Mouse (Mus musculus) thymus, adult 2 months (tissue): ENCODE data around the gene Ube2i. TPM values are rescaled to one million over a fixed set of nuclear protein-coding genes. Genes with fewer than 3 reads are reported as not detected.
"Not testable (repeated sequence)": the region's sequence is repeated elsewhere in the genome, so short reads cannot be mapped to it uniquely, and the experiment has no call there.

ENCODE experiments used
- DNase-seq: peaks from one replicate; pipeline ENCODE4 v3.0.0; 2021
- H3K27ac ChIP-seq: fragments of 200-500 bp; 2 replicates; pipeline ENCODE4 v1.5.1; 2012; ENCODE audit warnings: low read length, control low read depth; ENCODE audit not compliant: control insufficient read depth, insufficient read depth
- H3K27me3 ChIP-seq: fragments of 200-500 bp; 2 replicates; pipeline ENCODE4 v1.6.1; 2012; ENCODE audit warnings: mild to moderate bottlenecking, low read length, moderate library complexity, mixed read lengths; ENCODE audit not compliant: control insufficient read depth, insufficient read depth
- H3K36me3 ChIP-seq: fragments of 200-500 bp; 2 replicates; pipeline ENCODE4 v1.6.1; 2012; ENCODE audit warnings: mild to moderate bottlenecking, low read length, moderate library complexity; ENCODE audit not compliant: control insufficient read depth, insufficient read depth
- H3K4me1 ChIP-seq: fragments of 200-500 bp; replicated peaks from 2 replicates; pipeline ENCODE4 v1.6.1; 2012; ENCODE audit warnings: low read length; ENCODE audit not compliant: control insufficient read depth, insufficient read depth
- H3K4me3 ChIP-seq: fragments of 200-500 bp; 2 replicates; pipeline ENCODE4 v1.5.1; 2012; ENCODE audit warnings: mild to moderate bottlenecking, low read length, control low read depth, moderate library complexity; ENCODE audit not compliant: control insufficient read depth, insufficient read depth
- CTCF ChIP-seq: fragments of 200-500 bp; IDR thresholded peaks from 2 replicates; pipeline ENCODE4 v1.5.1; 2012; ENCODE audit warnings: mild to moderate bottlenecking, control low read depth, low read length, moderate library complexity, borderline replicate concordance; ENCODE audit not compliant: control insufficient read depth, poor library complexity, insufficient read depth; ENCODE audit errors: extremely low read depth
- POLR2A ChIP-seq: fragments of 200-500 bp; IDR thresholded peaks from 2 replicates; pipeline ENCODE4 v1.6.1; 2012; ENCODE audit warnings: mild to moderate bottlenecking, low read length, control low read depth, moderate library complexity; ENCODE audit not compliant: control insufficient read depth, poor library complexity, insufficient read depth; ENCODE audit errors: extremely low read depth
- WGBS: fragments of 180-500 bp; shearing (Covaris S2); methylation state at CpG from one replicate; pipeline ENCODE4 v1.1.7; 2018; 5-methylcytosine and 5-hydroxymethylcytosine counted together
- polyA plus RNA-seq: library from polyadenylated mRNA; depleted of rRNA; stranded (reverse); fragments of >200 nt; gene quantifications from 2 replicates; pipeline ENCODE4 v1.2.3, GENCODE M21; 2012

Gene Ube2i
- polyA plus RNA-seq, 1 experiment: 316 TPM

DNA sequence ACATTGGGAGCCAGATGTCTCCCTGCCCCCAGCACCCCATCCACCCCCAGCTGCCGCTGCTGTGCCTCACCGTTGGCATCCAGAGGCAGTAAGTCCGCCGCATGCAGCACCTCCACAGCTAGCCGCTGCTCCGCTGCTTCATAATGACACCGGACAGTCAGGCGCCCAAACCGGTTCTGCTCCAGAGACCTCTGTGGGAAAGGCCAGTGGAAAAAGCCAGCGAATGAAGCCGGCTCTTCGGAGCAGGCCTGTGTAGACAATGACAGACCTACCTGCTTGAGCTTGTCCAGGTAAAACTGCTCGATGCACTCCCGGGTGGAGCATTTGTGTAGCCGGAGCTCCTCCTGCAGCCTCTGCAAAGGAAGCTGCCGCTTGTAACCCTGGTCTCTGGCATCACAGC, 30.2 kb downstream of the Ube2i start:
- TF ChIP-seq CTCF (no peak), POLR2A (no peak)
- no peak overlapping the region for H3K27ac ChIP-seq
- H3K36me3 ChIP-seq: no peaks in the 10 kb centered on the region; the same call in 1 of the 2 replicates
- no peak for DNase-seq
- WGBS: 94% methylated on average over 16 of the region's 16 CpGs
- H3K4me1 ChIP-seq: peaks cover 28% of the 10 kb centered on the region
- no peak overlapping the region for H3K4me3 ChIP-seq
- H3K27me3 ChIP-seq: no peaks in the 10 kb centered on the region

DNA sequence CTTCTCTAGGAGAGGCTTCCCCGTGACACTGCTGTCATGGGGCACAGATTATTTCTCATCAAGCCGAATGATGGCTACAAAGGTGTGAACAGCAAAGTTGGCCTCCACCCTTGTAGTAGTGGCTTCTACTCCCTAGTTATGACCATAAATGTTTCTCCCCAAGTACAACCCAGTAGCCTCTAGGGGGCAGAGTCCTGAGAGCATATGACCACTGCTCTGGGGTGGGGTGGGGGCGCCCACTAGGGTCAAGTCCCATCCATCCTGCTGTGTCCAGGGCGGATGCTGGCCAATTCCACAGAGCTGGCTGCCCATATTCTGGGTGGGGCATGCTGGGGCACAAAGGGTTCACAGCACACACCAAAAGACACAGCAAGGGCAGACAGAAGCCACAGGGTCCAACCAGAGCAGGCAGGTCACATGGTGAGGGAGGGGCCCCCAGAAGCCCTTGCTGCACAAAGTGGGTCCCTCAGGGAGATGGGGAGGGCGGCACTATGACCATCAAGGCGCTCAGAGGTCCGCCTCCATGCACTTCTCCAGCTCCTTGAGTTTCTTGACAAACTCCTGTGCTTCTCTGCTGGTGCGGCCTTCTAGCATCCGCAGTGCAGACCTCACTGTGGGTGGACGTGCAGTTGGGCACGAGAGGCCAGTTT, 31.2 kb downstream of the Ube2i start:
- no peak for DNase-seq
- peaks cover 25% of the 10 kb centered on the region for H3K4me1 ChIP-seq
- H3K27me3 ChIP-seq: no peaks in the 10 kb centered on the region
- H3K36me3 ChIP-seq: no peaks in the 10 kb centered on the region; the same call in 1 of the 2 replicates
- TF ChIP-seq CTCF (no peak), POLR2A (no peak)
- H3K27ac ChIP-seq: no peak overlapping the region
- 96% methylated on average over 11 of the region's 11 CpGs for WGBS
- H3K4me3 ChIP-seq: no peak overlapping the region

DNA sequence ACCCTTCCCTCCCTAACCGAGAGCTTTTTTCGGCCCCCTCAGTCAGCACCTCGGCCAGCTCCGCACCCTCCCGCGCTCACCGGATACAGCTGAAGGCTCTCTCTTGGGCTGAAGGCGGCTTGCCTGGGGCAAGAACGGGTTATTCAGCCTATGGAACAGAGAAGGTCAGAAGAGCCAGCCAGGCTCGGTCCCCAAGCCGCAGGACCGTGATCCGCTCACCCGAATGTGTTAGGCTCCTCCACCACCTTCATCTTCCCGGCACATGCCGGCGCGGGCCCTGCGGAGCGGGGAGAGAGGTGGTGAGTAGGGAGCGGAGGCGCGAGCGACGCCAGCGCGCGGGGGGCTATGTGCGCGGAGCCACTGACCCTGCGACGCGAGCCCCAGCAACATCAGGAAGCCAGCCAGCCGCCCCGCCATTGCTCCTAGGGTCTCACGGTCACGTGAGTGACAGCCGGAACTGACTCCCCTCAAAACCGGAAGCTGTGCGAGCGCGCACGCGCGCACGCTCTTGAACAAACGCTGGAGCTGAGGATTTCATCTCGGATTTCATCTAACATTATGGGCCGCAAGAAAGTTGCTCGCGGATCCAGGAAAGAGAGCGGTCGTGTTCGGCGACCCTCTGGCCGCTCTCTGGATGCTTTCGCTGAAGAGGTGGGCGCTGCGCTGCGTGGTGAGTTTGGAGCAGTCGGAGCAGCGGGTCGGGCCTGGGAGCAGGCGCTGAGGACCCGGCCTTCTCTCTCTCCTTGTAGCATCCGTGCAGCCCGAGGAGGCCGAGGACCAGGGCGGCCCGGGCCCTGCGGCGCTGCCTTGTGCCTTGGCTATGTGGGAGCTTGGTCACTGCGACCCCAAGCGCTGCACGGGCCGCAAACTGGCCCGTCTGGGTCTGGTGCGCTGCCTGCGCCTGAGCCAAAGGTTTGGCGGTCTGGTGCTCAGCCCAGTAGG, 34.5 kb downstream of the Ube2i start, which contains the start of the genes Gnptg and Tsr3:
Gene Gnptg (minus strand): TSS at position 430 of the 942 bp plus-strand sequence.
Gene Tsr3 (plus strand): TSS at position 476 of the 942 bp plus-strand sequence.
- TF ChIP-seq POLR2A (no peak), CTCF (0 out of 2 replicates have a peak, but pooled peaks have one; percentile 22)
- H3K4me3 ChIP-seq: peak within 1 kb of the TSS; percentile 82
- H3K4me1 ChIP-seq: peaks cover 11% of the 10 kb centered on the region
- peaks cover 10% of the 10 kb centered on the region for H3K36me3 ChIP-seq
- WGBS: under 1% methylated on average over 80 of the region's 80 CpGs
- H3K27me3 ChIP-seq: no peaks in the 10 kb centered on the region
- H3K27ac ChIP-seq: no peak within 1 kb of the TSS
- DNase-seq: peak; percentile 85

DNA sequence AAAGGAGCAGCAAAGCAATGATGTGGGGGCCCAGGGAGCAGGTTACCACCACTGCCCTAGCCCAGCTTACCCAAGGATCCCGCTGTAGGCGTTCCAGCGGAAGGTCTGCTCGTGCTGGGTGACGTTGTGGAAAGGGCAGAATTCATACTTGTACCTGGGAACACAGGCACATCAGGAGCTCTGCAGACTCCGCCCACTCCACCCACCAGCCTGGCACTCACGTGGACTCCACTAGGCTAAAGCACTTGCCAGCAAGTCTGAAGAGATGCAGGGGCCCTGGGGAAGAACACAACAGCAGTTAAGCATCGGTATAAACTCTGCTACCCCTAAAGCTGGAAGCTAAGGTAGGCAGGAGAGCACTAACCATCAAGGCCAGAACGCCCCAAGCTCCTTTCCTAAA, 38.8 kb downstream of the Ube2i start:
- 94% methylated on average over 9 of the region's 9 CpGs for whole genome bisulfite sequencing
- peaks cover 23% of the 10 kb centered on the region for H3K36me3 ChIP-seq
- H3K27me3 ChIP-seq: no peaks in the 10 kb centered on the region
- no peak overlapping the region for H3K4me3 ChIP-seq
- H3K27ac ChIP-seq: no peak overlapping the region
- peaks cover 6% of the 10 kb centered on the region for H3K4me1 ChIP-seq
- TF ChIP-seq CTCF (no peak), POLR2A (no peak)
- DNase-seq: no peak

DNA sequence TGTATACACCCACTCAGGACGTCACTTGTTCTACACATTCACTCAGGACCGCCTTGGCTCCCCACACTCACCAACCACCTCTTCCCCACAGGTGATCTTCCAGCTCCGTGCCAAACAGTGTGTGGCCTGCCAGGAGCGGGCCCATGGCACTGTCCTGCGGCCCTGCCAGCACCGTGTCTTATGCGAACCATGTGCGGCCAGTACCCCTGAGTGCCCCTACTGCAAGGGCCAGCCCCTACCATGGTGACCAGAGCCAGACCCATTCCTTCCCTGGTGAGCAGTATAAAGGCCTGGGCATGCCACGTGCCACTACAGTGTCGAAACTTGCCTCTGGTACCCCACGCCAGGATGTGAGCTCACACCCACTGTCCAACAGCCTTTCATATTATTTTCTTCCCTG, 42.8 kb downstream of the Ube2i start:
- DNase-seq, H3K4me1 ChIP-seq, H3K27ac ChIP-seq, H3K4me3 ChIP-seq, H3K27me3 ChIP-seq: not testable (repeated sequence)
- WGBS: 98% methylated on average over 7 of the region's 11 CpGs
- H3K36me3 ChIP-seq: peaks cover 32% of the 10 kb centered on the region

DNA sequence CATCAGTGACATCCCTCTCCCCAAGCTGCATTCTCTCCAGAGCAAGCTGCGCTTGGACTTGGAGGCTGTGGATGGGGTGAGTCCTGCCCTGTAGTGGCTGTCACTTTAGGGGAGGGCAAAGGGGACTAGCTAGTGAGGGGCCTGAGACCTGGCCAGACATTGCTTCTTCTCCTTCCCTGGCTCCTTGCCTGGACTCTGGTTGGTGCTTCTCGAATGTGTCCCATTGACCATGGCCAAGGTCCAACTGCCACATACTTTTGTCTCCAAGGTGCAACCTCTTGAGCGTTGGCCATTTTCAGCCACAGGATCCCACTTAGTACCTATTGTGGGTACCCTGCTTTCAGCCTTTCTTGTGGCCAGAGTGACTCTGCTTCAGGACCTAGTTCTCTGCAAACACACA, 43.7 kb downstream of the Ube2i start:
- Histone ChIP-seq H3K27me3 (no peaks in the 10 kb centered on the region), H3K36me3 (peaks cover 30% of the 10 kb centered on the region), H3K27ac (no peak overlapping the region), H3K4me3 (no peak overlapping the region), H3K4me1 (peaks cover 14% of the 10 kb centered on the region)
- TF ChIP-seq CTCF (no peak), POLR2A (no peak)
- 86% methylated on average over 3 of the region's 3 CpGs for WGBS
- no peak for DNase-seq

DNA sequence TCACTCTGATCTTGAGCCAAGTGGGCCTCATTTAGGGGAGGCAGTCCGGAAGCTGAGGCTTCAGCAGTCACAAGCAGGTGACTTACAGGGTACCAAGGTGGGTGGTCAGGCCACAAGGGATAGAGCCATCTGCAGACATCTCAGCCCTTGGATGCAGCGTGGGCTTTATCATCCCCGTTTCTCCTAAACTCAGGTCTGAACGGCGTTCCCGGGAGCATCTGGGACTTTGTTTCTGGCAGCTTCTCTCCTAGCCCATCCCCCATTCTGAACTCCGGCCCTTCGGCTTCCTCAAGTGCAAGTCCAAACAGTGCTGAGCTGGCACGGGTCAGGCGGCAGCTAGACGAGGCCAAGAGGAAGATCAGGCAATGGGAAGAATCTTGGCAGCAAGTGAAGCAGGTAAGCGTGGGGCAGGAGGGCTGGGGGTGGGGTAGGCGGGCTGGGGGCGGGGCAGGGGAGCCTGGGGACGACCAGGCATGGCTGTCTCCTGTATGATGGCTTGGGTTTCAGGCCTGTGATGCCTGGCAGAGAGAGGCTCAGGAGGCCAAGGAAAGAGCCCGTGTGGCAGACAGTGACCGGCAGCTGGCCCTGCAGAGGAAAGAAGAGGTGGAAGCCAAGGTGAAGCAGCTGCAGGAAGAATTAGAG, 44.3 kb downstream of the Ube2i start:
- H3K27ac ChIP-seq, H3K27me3 ChIP-seq, DNase-seq, H3K4me3 ChIP-seq: not testable (repeated sequence)
- Histone ChIP-seq H3K4me1 (peaks cover 18% of the 10 kb centered on the region), H3K36me3 (peaks cover 24% of the 10 kb centered on the region)
- 92% methylated on average over 17 of the region's 17 CpGs for WGBS
